Mouse (Mus musculus): ENCODE results near the gene Rap1b. TPM values are rescaled to one million over a fixed set of nuclear protein-coding genes. Genes with fewer than 3 reads are reported as not detected.

Rap1b gene
- polyA plus RNA-seq, 1 experiment from 2014 or later, result 170 TPM

GRCm38 (mm10) chr10:117873952-117874351 lies 28.1 kb upstream of the Rap1b start:
- WGBS, result 81% methylated on average over 4 of the region's 4 CpGs
- Histone ChIP-seq H3K9me3 (no peaks in the 10 kb centered on the region), H3K27me3 (ENCODE audit: insufficient read depth, poor library complexity, severe bottlenecking) (0 out of 2 replicates have a peak, but pooled peaks cover 5% of the 10 kb centered on the region), H3K4me1 (no peaks in the 10 kb centered on the region), H3K36me3 (no peaks in the 10 kb centered on the region), H3K27ac (no peak overlapping the region), H3K4me3 (no peak overlapping the region)
- no peak for DNase-seq (ENCODE audit: low spot score)

DNA sequence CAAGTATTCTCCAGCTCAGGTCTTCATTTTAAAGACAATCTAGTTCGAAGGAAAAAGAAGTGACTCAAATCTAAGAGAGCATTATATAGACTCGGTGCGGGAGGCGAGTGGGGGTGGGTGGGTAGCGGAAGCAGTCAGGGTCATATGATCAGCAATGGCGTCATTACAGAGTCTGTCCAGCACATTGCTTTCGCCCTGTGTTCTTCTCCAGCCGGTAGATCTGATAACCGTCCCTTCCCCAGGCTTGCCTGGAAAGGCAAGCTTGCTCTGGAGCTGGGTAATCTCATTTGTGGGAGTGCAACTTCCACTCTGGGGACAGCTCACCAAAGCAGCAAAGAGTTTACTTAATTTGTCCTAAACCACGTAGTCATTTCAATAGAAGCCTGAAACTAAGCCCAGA lies 26.6 kb upstream of the Rap1b start:
- WGBS, result 64% methylated on average over 10 of the region's 10 CpGs
- Histone ChIP-seq H3K9me3 (no peaks in the 10 kb centered on the region), H3K36me3 (no peaks in the 10 kb centered on the region), H3K27ac (no peak overlapping the region), H3K27me3 (ENCODE audit: insufficient read depth, poor library complexity, severe bottlenecking) (no peaks in the 10 kb centered on the region), H3K4me3 (no peak overlapping the region), H3K4me1 (no peaks in the 10 kb centered on the region)
- no peak for DNase-seq (ENCODE audit: low spot score)

DNA sequence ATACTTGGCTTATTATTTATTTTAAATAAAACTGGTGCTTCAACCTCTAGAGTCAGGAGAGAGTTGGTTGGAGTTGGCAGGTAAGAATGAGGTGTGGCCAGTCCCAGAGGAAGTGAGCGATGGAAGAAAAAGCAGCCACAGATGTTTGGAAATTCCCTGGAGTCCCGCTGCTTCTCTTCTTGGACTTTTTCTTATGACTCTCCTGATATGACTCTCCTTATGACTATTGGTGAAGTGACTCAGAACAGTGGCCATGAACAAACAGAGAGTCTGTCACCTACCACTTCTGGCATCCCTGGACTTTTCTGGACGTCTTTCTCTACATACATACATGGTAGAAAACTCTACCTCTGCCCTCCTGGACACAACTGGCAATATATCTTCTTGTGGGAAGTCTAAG lies 21.5 kb upstream of the Rap1b start:
- Histone ChIP-seq H3K4me3 (no peak overlapping the region), H3K27me3 (ENCODE audit: insufficient read depth, poor library complexity, severe bottlenecking) (no peaks in the 10 kb centered on the region), H3K9me3 (no peaks in the 10 kb centered on the region), H3K4me1 (peaks cover 9% of the 10 kb centered on the region), H3K27ac (no peak overlapping the region), H3K36me3 (no peaks in the 10 kb centered on the region)
- WGBS, result 84% methylated on average over 3 of the region's 3 CpGs
- no peak for DNase-seq (ENCODE audit: low spot score)

DNA sequence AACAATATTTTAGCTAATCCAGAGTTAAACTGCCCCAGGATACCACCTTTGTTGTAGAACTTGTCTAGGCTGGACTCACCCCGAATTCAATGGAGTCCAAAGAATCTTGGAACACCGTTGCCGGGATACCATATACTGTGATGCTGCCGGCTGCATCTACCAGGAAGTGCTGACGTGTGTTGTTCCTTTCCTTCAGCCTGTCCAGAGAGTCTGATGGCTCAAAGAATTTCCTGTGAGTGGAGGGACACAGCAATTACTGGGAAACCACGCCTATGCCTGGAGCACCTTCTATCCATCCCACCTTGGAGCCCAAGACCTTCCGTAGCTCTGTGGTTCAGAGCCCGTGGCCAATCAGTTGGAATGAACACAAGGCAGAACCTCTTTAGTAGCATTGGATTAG lies 20.8 kb upstream of the Rap1b start:
- 77% methylated on average over 8 of the region's 8 CpGs for WGBS
- H3K9me3 ChIP-seq, result no peaks in the 10 kb centered on the region
- peaks cover 13% of the 10 kb centered on the region for H3K4me1 ChIP-seq
- no peak overlapping the region for H3K27ac ChIP-seq
- no peak for DNase-seq (ENCODE audit: low spot score)
- no peaks in the 10 kb centered on the region for H3K27me3 ChIP-seq (ENCODE audit: insufficient read depth, poor library complexity, severe bottlenecking)
- H3K4me3 ChIP-seq, result no peak overlapping the region
- H3K36me3 ChIP-seq, result no peaks in the 10 kb centered on the region

GRCm38 (mm10) chr10:117864695-117865094 lies 18.9 kb upstream of the Rap1b start:
- no peaks in the 10 kb centered on the region for H3K27me3 ChIP-seq (ENCODE audit: insufficient read depth, poor library complexity, severe bottlenecking)
- DNase-seq (ENCODE audit: low spot score), result no peak
- WGBS, result 58% methylated on average over 6 of the region's 6 CpGs
- H3K36me3 ChIP-seq, result no peaks in the 10 kb centered on the region
- H3K9me3 ChIP-seq, result no peaks in the 10 kb centered on the region
- peaks cover 17% of the 10 kb centered on the region for H3K4me1 ChIP-seq
- no peak overlapping the region for H3K4me3 ChIP-seq
- H3K27ac ChIP-seq, result no peak overlapping the region

DNA sequence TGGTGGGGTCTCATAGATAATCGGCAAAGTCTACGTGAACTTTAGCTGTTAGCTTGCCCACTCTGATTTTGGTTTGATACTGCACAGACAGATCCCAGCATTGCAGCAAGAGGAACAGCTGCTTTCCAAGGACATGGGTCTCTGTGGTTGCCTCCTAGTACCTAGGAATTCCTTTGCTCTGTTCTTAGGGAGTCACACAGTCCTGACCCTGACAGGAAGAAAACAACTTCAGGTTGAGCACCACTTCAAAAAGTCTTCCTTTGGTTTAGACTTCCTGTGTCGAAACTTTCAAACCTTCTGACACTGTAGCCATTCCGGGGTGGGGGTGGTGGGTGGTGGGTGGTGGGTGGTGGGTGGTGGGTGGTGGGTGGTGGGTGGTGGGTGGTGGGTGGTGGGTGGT lies 18.4 kb upstream of the Rap1b start:
- Histone ChIP-seq H3K9me3 (no peaks in the 10 kb centered on the region), H3K4me1 (peaks cover 17% of the 10 kb centered on the region), H3K4me3 (no peak overlapping the region), H3K36me3 (no peaks in the 10 kb centered on the region), H3K27ac (no peak overlapping the region), H3K27me3 (ENCODE audit: insufficient read depth, poor library complexity, severe bottlenecking) (no peaks in the 10 kb centered on the region)
- no peak for DNase-seq (ENCODE audit: low spot score)
- WGBS, result 83% methylated on average over 4 of the region's 4 CpGs

DNA sequence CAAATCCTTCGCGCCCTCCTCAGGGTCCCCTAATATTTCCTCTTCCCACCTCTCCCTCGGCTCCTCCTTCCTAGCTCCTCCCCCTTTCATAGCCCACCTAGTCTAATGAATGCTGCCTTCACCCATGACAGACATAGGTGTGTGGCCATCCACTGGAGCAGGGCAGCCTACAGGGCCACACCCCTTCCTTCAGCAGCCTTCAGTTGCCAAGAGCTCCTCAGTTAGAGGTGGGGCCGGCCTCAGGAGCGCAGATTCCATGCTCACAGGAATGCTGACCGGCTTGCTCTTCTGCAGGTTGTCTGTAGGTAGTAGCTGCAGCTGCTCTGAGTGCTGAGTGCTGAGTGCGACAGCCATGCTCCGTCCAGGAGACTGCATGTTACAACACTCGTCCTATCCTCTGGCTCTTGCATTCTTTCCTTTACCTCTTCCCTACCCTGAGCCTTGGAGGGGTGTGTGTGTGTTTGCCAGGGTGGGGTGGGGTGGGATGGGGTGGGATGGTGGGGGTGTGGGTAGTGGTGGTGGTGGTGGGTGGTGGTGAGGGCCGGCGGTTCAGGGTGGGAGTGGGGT lies 16.3 kb upstream of the Rap1b start:
- Histone ChIP-seq H3K27ac (no peak overlapping the region), H3K27me3 (ENCODE audit: insufficient read depth, poor library complexity, severe bottlenecking) (no peaks in the 10 kb centered on the region), H3K9me3 (no peaks in the 10 kb centered on the region), H3K36me3 (no peaks in the 10 kb centered on the region), H3K4me3 (no peak overlapping the region), H3K4me1 (peaks cover 17% of the 10 kb centered on the region)
- no peak for DNase-seq (ENCODE audit: low spot score)
- 61% methylated on average over 11 of the region's 11 CpGs for WGBS

DNA sequence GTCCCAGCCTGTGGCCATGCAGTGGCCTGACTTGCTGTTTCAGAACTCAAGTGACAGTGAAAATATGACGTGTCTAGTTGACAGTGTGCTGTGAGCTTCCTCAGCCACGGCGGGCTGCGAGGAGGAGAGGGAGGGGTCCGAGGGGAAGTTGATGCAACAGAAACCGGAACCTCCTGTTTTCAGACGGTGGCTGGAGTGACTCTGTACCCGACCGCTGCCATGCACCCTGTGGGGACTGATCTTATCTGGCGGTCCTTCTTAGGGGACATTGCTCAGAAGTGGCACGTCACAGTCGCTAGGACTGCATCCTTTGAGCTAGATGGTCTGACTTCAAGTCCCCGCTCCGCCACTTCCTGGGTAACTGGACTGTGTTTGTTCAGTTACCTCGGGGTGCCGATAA lies 15.1 kb upstream of the Rap1b start:
- WGBS, result 70% methylated on average over 16 of the region's 16 CpGs
- Histone ChIP-seq H3K27me3 (ENCODE audit: insufficient read depth, poor library complexity, severe bottlenecking) (no peaks in the 10 kb centered on the region), H3K27ac (no peak overlapping the region), H3K4me3 (no peak overlapping the region), H3K4me1 (peaks cover 17% of the 10 kb centered on the region), H3K9me3 (no peaks in the 10 kb centered on the region), H3K36me3 (no peaks in the 10 kb centered on the region)
- no peak for DNase-seq (ENCODE audit: low spot score)

- Histone ChIP-seq H3K9me3 (no peaks in the 10 kb centered on the region), H3K27ac (no peak overlapping the region), H3K4me3 (no peak overlapping the region), H3K27me3 (ENCODE audit: insufficient read depth, poor library complexity, severe bottlenecking) (no peaks in the 10 kb centered on the region), H3K4me1 (peaks cover 17% of the 10 kb centered on the region), H3K36me3 (no peaks in the 10 kb centered on the region)
- no peak for DNase-seq (ENCODE audit: low spot score)
- 72% methylated on average over 7 of the region's 7 CpGs for WGBS
Measured at GRCm38 (mm10) chr10:117860361-117860760, 14.5 kb upstream of the Rap1b start.

DNA sequence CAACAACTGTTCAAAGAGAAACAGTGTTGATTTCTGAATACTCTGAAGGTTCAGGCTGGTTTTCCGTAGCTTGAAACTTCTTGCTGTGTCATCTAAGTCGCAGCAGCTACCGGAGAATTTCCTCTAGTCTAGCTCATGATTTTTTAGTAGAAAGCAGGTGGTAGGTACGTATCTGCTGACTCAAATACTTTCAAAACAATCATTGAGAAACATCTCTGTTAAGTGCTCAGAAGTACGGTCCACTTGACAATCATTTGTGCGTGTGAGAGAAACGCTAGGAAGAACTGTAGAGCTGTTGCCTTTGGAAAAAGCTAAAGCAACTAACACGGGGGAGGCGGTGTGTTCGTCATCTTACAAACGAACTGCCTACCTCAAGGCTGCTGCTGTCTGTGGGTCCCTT lies 14.0 kb upstream of the Rap1b start:
- no peaks in the 10 kb centered on the region for H3K27me3 ChIP-seq (ENCODE audit: insufficient read depth, poor library complexity, severe bottlenecking)
- no peaks in the 10 kb centered on the region for H3K36me3 ChIP-seq
- H3K4me1 ChIP-seq, result peaks cover 16% of the 10 kb centered on the region
- no peak overlapping the region for H3K4me3 ChIP-seq
- H3K27ac ChIP-seq, result no peak overlapping the region
- DNase-seq (ENCODE audit: low spot score), result no peak
- WGBS, result 84% methylated on average over 11 of the region's 11 CpGs
- no peaks in the 10 kb centered on the region for H3K9me3 ChIP-seq

DNA sequence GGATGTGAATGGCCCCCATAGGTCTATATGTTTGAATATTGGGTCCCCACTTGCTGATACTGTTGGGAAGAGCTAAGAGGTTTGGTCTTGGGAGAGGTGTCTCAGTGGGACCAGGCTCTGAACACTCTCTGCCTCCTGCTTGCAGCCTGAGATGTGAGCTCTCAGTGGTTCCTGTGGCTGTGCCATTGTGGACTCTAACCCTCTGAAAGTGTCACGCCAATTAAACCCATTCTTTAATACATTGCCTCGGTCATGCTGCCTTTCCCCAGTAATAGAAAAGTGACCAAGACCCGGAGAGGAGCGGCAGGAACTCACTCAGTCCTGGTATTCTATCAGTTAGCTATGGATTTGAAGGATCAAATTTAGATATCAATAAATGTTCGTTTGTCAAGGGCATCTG lies 12.4 kb upstream of the Rap1b start:
- Histone ChIP-seq H3K9me3 (no peaks in the 10 kb centered on the region), H3K27me3 (ENCODE audit: insufficient read depth, poor library complexity, severe bottlenecking) (no peaks in the 10 kb centered on the region), H3K36me3 (no peaks in the 10 kb centered on the region), H3K27ac (no peak overlapping the region), H3K4me3 (no peak overlapping the region), H3K4me1 (peaks cover 9% of the 10 kb centered on the region)
- DNase-seq (ENCODE audit: low spot score), result no peak
- 83% methylated on average over 5 of the region's 5 CpGs for WGBS

DNA sequence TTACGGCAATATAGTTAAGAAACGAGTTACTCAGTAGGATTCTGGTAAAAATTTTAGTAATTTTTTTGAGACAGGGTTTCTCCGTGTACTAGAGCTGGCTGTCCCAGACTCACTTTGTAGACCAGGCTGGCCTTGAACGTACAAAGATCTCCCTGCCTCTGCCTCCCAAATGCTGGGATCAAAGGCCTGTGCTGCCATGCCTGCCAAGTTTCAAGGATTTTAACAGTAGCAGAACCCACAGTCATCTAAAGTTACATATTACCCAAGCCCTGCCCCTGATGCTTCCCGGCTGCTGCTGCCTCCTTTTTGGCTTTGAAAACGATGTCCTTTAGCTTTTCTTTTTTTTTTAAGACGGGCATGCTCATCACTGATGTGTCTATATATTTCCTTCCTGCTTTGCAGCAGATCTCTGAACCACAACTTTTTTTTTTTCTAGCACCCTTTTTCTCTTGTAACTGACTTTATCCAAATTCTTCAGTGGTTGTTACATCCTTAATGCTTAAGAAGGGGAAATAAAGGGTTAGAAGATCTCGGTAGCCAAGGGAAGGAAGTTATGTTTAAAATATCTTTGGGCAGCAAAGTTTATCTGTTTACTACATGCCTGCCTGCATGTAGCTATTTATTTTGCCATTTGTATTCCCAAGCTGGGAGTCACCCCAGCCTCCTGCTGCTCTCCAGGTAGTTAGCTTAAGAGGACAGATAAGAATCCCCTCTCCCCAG lies 10.3 kb upstream of the Rap1b start:
- WGBS, result 77% methylated on average over 8 of the region's 8 CpGs
- Histone ChIP-seq H3K9me3 (no peaks in the 10 kb centered on the region), H3K4me3 (no peak overlapping the region), H3K4me1 (peaks cover 3% of the 10 kb centered on the region; the same call in 1 of the 2 replicates), H3K27ac (no peak overlapping the region), H3K36me3 (no peaks in the 10 kb centered on the region), H3K27me3 (ENCODE audit: insufficient read depth, poor library complexity, severe bottlenecking) (no peaks in the 10 kb centered on the region)
- no peak for DNase-seq (ENCODE audit: low spot score)

DNA sequence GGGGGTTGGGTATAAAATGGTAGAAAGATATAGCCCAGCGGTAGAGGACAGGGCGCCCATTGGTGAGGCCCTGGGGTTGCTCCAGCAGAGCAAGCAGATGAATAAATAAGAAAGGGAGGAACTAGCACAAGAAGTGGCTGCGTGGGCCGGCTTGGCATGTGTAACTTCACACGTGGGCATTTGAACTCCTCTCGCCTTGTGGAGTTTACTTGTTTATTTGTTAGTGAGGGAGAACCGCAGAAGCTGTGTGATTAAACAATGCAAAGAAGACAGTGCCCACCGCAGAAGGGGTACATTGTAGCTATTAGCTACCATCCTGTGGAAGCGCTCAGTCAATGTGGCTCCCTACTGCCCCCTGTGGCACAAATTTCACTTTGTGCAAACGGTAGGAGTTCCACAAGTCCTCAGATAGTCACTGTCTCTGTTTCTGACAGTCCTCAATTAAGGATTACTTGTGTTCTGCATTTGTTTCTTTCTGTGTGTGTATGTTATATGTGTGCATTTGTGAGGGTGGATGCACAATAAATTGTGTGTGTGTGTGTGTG lies 6.9 kb upstream of the Rap1b start:
- Histone ChIP-seq H3K36me3 (no peaks in the 10 kb centered on the region), H3K4me1 (no peaks in the 10 kb centered on the region), H3K27ac (no peak overlapping the region), H3K27me3 (ENCODE audit: insufficient read depth, poor library complexity, severe bottlenecking) (no peaks in the 10 kb centered on the region), H3K9me3 (no peaks in the 10 kb centered on the region), H3K4me3 (no peak overlapping the region)
- DNase-seq (ENCODE audit: low spot score), result no peak
- 85% methylated on average over 10 of the region's 10 CpGs for WGBS

Data from heart, embryonic 10.5 days (tissue).